Mouse (Mus musculus) midbrain, embryonic 16.5 days (tissue): ENCODE results near the gene Il23r. TPM values are rescaled to one million over a fixed set of nuclear protein-coding genes. Genes with fewer than 3 reads are reported as not detected.
A peak's percentile ranks its signal among the peaks of the same experiment; 100 is the strongest.

Experiments
- ATAC-seq: fragments of 200-750 bp; cut with Nextera tagmentation; 2 replicates; pipeline ENCODE4 v1.8.0; 2017; ENCODE audit warnings: moderate TSS enrichment
- H3K27ac ChIP-seq: fragments of 300-500 bp; sonication (generic); 2 replicates; pipeline ENCODE4 v1.5.1; 2014; ENCODE audit warnings: mild to moderate bottlenecking, low read length, mixed read lengths
- H3K27me3 ChIP-seq: fragments of 300-500 bp; sonication (generic); 2 replicates; pipeline ENCODE4 v1.6.1; 2014; ENCODE audit warnings: low read depth, low read length, mixed read lengths; ENCODE audit not compliant: control insufficient read depth, insufficient read depth
- H3K36me3 ChIP-seq: fragments of 300-500 bp; sonication (generic); 2 replicates; pipeline ENCODE4 v1.6.1; 2014; ENCODE audit warnings: mild to moderate bottlenecking, low read length, moderate library complexity, mixed read lengths; ENCODE audit not compliant: control insufficient read depth, insufficient read depth
- H3K4me1 ChIP-seq: fragments of 300-500 bp; sonication (generic); 2 replicates; pipeline ENCODE4 v1.6.1; 2014; ENCODE audit warnings: mild to moderate bottlenecking, low read length, mixed read lengths; ENCODE audit not compliant: control insufficient read depth, insufficient read depth
- H3K4me2 ChIP-seq: fragments of 300-500 bp; sonication (generic); 2 replicates; pipeline ENCODE4 v1.6.1; 2014; ENCODE audit warnings: mild to moderate bottlenecking, low read length, mixed read lengths
- H3K4me3 ChIP-seq: fragments of 300-500 bp; sonication (generic); 2 replicates; pipeline ENCODE4 v1.5.1; 2014; ENCODE audit warnings: low read depth, mild to moderate bottlenecking, low read length, moderate library complexity, mixed read lengths
- H3K9ac ChIP-seq: fragments of 300-500 bp; sonication (generic); 2 replicates; pipeline ENCODE4 v1.6.1; 2014; ENCODE audit warnings: low read depth, low read length, mixed read lengths
- H3K9me3 ChIP-seq: fragments of 300-500 bp; sonication (generic); replicated peaks from 2 replicates; pipeline ENCODE4 v1.6.1; 2014; ENCODE audit warnings: mild to moderate bottlenecking, low read length, mixed read lengths; ENCODE audit not compliant: control insufficient read depth, poor library complexity, severe bottlenecking
- WGBS: fragments of 180-500 bp; shearing (Covaris S2); extraction: QIAGEN DNeasy Blood & Tissue Kit; methylation state at CpG from one replicate; pipeline ENCODE4 v1.1.7; 2014; 5-methylcytosine and 5-hydroxymethylcytosine counted together
- polyA plus RNA-seq: library from polyadenylated mRNA; unstranded; fragments of >200 nt; fragmentation: Nextera tagmentation; extraction: Ambion mirVana; gene quantifications from 2 replicates; pipeline ENCODE4 v1.2.1, GENCODE M21; 2015

The Il23r gene
- not detected in 2 replicates for polyA plus RNA-seq

GRCm38 (mm10) chr6:67491755-67492154 is at the start of gene Il23r:
Gene Il23r, minus strand, starts transcription at chr6:67491855.
- no peak within 1 kb of the TSS for H3K9ac ChIP-seq
- H3K4me3 ChIP-seq: no peak within 1 kb of the TSS
- H3K27me3 ChIP-seq: no peaks in the 10 kb centered on the region
- no peaks in the 10 kb centered on the region for H3K4me1 ChIP-seq
- ATAC-seq: no peak
- 74% methylated on average over 2 of the region's 2 CpGs for WGBS
- H3K36me3 ChIP-seq: no peaks in the 10 kb centered on the region
- H3K9me3 ChIP-seq: no peaks in the 10 kb centered on the region
- no peak within 1 kb of the TSS for H3K27ac ChIP-seq
- H3K4me2 ChIP-seq: no peak within 1 kb of the TSS

DNA sequence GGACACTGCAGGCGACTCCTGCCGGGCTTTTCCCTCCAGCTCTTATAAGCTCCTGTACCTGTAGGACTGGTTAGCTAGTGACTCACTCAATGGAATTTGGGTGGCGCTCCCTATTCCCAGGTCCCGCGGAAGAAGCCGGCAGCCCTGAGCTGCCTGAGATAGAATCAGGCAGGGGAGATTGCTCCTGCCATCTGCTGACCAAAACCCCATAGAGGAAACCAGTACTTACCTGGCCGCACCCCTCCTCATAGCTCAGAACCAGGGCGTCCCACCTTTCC is 44.1 kb upstream of the Il23r start, which contains the start of gene Tacstd2:
Tacstd2 (minus strand) TSS at position 20 of the 278 bp plus-strand sequence.
- 0 out of 2 replicates have a peak, but pooled peaks have one; percentile 1 for ATAC-seq
- Histone ChIP-seq H3K4me2 (peak within 1 kb of the TSS; percentile 88), H3K4me1 (peaks cover 6% of the 10 kb centered on the region; the same call in 1 of the 2 replicates), H3K27ac (no peak within 1 kb of the TSS), H3K27me3 (peaks cover 50% of the 10 kb centered on the region), H3K4me3 (peak within 1 kb of the TSS; percentile 56), H3K9ac (peak within 1 kb of the TSS; percentile 56), H3K9me3 (no peaks in the 10 kb centered on the region), H3K36me3 (no peaks in the 10 kb centered on the region)
- WGBS: 9% methylated on average over 8 of the region's 8 CpGs

GRCm38 (mm10) chr6:67535005-67535776 is 43.5 kb upstream of the Il23r start:
- WGBS: under 1% methylated on average over 62 of the region's 62 CpGs

DNA sequence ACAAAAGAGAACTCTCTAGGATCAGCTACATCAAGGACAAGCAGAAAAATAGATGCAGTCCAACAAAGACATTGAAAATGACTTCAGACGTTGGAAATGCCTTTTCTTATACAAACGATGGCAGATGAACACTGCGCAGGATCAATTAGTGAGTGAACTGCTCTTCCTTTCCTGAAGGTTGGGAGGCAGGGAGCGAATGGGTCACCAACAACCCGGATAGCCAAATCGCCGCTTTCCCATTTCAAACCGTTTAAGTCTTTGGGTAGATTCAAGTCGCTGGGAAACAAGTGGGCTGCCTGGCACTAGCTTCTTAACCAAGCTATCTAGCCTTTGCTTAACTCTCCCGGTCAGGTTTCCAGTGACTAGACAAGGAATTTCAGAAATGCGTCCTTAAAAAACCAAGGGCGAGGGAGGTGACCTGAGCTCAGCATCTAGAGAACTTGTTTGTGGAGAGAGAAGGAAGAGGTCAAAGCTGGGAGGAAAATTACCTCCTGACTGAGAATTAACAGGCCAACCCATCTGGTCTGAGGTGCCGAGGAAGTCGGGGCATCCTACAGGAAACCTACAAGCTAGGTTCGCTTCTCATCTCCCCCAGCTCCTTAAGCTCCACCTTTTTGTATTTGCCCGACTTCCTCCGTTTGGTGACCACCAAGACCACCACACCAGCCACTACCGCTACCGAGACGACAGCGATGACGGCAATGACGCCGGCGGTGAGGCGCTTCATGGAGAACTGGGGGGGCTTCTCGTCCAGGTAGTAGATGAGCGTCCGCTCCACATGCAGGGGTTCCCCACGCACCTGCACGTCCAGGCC is 42.7 kb upstream of the Il23r start:
- peaks cover 50% of the 10 kb centered on the region for H3K27me3 ChIP-seq
- no peaks in the 10 kb centered on the region for H3K9me3 ChIP-seq
- peak overlapping the region; percentile 88 for H3K4me2 ChIP-seq
- H3K4me3 ChIP-seq: peak overlapping the region; percentile 56
- no peak overlapping the region for H3K27ac ChIP-seq
- ATAC-seq: no peak; the same call in 1 of the 2 replicates
- H3K9ac ChIP-seq: peak overlapping the region; percentile 56
- no peaks in the 10 kb centered on the region for H3K36me3 ChIP-seq
- WGBS: 11% methylated on average over 31 of the region's 31 CpGs
- peaks cover 6% of the 10 kb centered on the region; the same call in 1 of the 2 replicates for H3K4me1 ChIP-seq

More at GRCm38 (mm10) chr6:67535005-67535776, 43.5 kb upstream of the Il23r start:
- peak overlapping the region; percentile 88 for H3K4me2 ChIP-seq
- no peaks in the 10 kb centered on the region for H3K36me3 ChIP-seq
- peak overlapping the region; percentile 56 for H3K9ac ChIP-seq
- H3K4me3 ChIP-seq: peak overlapping the region; percentile 56
- ATAC-seq: peak; percentile 88
- peaks cover 6% of the 10 kb centered on the region; the same call in 1 of the 2 replicates for H3K4me1 ChIP-seq
- no peaks in the 10 kb centered on the region for H3K9me3 ChIP-seq
- H3K27ac ChIP-seq: no peak overlapping the region
- H3K27me3 ChIP-seq: peaks cover 50% of the 10 kb centered on the region

- peak overlapping the region; percentile 30 for H3K4me3 ChIP-seq
- H3K36me3 ChIP-seq: no peaks in the 10 kb centered on the region
- H3K9me3 ChIP-seq: no peaks in the 10 kb centered on the region
- WGBS: 11% methylated on average over 29 of the region's 29 CpGs
- H3K27ac ChIP-seq: no peak overlapping the region
- ATAC-seq: peak; percentile 54
- H3K4me1 ChIP-seq: peaks cover 6% of the 10 kb centered on the region; the same call in 1 of the 2 replicates
- peak overlapping the region; percentile 53 for H3K4me2 ChIP-seq
- peaks cover 50% of the 10 kb centered on the region for H3K27me3 ChIP-seq
- H3K9ac ChIP-seq: peak overlapping the region; percentile 26; the same call in 1 of the 2 replicates
Observed at GRCm38 (mm10) chr6:67532665-67533440, 41.2 kb upstream of the Il23r start.

- no peak overlapping the region for H3K4me3 ChIP-seq
- no peak overlapping the region for H3K4me2 ChIP-seq
- ATAC-seq: no peak
- H3K4me1 ChIP-seq: peaks cover 6% of the 10 kb centered on the region; the same call in 1 of the 2 replicates
- H3K9me3 ChIP-seq: no peaks in the 10 kb centered on the region
- H3K9ac ChIP-seq: no peak overlapping the region
- no peak overlapping the region for H3K27ac ChIP-seq
- 68% methylated on average over 7 of the region's 7 CpGs for WGBS
- peaks cover 48% of the 10 kb centered on the region for H3K27me3 ChIP-seq
- no peaks in the 10 kb centered on the region for H3K36me3 ChIP-seq
Observed at GRCm38 (mm10) chr6:67531822-67532162, 40.1 kb upstream of the Il23r start.

GRCm38 (mm10) chr6:67530992-67531821 is 39.6 kb upstream of the Il23r start:
- Histone ChIP-seq H3K9me3 (0 out of 2 replicates have a peak, but pooled peaks cover 1% of the 10 kb centered on the region), H3K27me3 (peaks cover 42% of the 10 kb centered on the region), H3K9ac (no peak overlapping the region), H3K4me1 (peaks cover 6% of the 10 kb centered on the region; the same call in 1 of the 2 replicates), H3K4me2 (no peak overlapping the region), H3K27ac (no peak overlapping the region), H3K4me3 (no peak overlapping the region), H3K36me3 (no peaks in the 10 kb centered on the region)
- no peak for ATAC-seq
- WGBS: 64% methylated on average over 9 of the region's 9 CpGs

GRCm38 (mm10) chr6:67526356-67526755 is 34.7 kb upstream of the Il23r start:
- Histone ChIP-seq H3K4me2 (no peak overlapping the region), H3K4me1 (no peaks in the 10 kb centered on the region), H3K4me3 (no peak overlapping the region), H3K27me3 (no peaks in the 10 kb centered on the region; the same call in 1 of the 2 replicates), H3K27ac (no peak overlapping the region), H3K36me3 (no peaks in the 10 kb centered on the region), H3K9ac (no peak overlapping the region), H3K9me3 (0 out of 2 replicates have a peak, but pooled peaks cover 3% of the 10 kb centered on the region)
- ATAC-seq: no peak
- 88% methylated on average over 5 of the region's 5 CpGs for WGBS
